Mouse (Mus musculus) bone marrow, adult 2 months (tissue): ENCODE measurements around the gene Mgme1.

Experiments used
- CTCF ChIP-seq: fragments of 200-500 bp; IDR thresholded peaks from 2 replicates; pipeline ENCODE4 v1.5.1; 2011; ENCODE audit warnings: low read length, control low read depth; ENCODE audit not compliant: control insufficient read depth, insufficient read depth
- POLR2A ChIP-seq: fragments of 200-500 bp; IDR thresholded peaks from 2 replicates; pipeline ENCODE4 v1.6.1; 2011; ENCODE audit warnings: low read depth, mild to moderate bottlenecking, control low read depth, low read length, borderline replicate concordance; ENCODE audit not compliant: control insufficient read depth

DNA sequence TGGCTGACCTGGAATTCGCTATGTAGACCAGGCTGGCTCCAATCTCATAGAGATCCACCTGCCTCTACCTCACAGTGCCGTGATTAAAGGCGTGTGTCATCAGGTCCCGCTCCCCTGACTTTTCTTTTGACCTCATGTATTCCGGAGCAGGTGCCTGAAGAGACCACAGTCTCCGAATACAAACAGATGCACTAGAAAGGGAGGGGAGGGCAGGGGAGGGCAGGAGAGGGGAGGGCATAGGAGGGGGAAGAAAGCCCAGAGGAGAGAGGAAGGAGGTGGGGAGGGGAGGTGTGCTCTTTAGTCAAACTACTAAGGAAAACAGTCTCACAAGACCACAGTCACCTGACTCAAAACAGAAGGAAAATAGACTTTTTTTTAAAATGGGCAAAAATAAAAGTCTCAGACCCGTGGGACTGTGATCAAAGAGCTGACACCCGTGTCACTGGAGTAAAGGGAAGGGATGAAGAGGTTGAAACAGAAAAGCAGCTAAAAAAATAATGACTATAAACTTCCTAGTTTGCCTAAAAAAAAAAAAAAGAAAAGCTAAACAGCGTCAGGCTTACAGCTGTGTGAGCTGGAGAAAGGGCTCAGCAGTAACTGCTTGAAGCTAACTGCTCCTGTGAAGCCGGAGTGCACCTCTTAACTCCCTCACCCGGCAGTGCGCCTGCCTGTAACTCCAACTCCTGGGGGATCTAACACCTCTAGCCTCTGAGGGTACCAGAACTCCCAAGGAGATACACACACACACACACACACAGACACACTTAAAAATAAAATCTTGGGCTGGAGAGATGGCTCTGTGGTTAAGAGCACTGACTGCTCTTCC, 41.7 kb upstream of the Mgme1 start:
- no peak for TF ChIP-seq POLR2A
- TF ChIP-seq CTCF: no peak
